Mouse (Mus musculus) adrenal gland, postnatal 36 days (tissue): ENCODE data around the gene Fam166a. TPM values are rescaled to one million over a fixed set of nuclear protein-coding genes. Genes with fewer than 3 reads are reported as not detected.

Experiments used
- DNase-seq, 2 experiments: peaks; one replicate each; pipeline ENCODE4 v3.0.0; 2021; ENCODE audit warnings: mixed read lengths in 1 of 2
- long read RNA-seq, 2 experiments: library from polyadenylated mRNA; stranded (forward); transcript quantifications; one replicate each; pipeline ENCODE4 v2.0.0; 2021; ENCODE audit warnings: borderline sequencing depth in 2 of 2
- total RNA-seq, 2 experiments: library from RNA; stranded (reverse); gene quantifications; 2 replicates each; pipeline ENCODE4 v1.2.3; 2021

Gene Fam166a
- total RNA-seq: not detected
- long read RNA-seq, experiment 1: 0 reads
- long read RNA-seq, experiment 2: 0 reads

DNA sequence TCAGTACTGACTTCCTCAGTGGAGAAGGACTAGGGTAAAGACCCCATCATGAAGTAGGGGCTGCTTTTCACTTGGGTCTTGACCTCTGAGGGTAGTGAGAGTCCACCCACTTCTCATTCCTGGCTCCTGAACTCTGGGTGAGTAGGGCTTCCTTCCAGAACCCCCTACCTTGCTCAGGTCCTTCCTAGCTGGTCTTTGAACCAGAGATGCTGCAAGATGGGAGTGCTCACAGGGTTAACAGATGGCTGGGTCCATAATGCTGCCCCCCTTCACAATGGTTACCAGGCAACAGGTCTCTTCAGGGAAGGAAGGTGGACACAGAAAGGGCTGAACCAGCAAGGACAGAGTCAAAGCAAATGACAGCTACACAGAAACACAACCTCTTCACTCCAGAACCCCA lies at the start of gene Fam166a:
Gene Fam166a (plus strand): TSS at position 301 of the 400 bp plus-strand sequence.
- DNase-seq: no peak

GRCm38 (mm10) chr2:25169778-25170177 lies 48.8 kb upstream of the Fam166a start:
- DNase-seq: no peak

- DNase-seq: no peak
Measured at GRCm38 (mm10) chr2:25170326-25171100, 48.0 kb upstream of the Fam166a start.

DNA sequence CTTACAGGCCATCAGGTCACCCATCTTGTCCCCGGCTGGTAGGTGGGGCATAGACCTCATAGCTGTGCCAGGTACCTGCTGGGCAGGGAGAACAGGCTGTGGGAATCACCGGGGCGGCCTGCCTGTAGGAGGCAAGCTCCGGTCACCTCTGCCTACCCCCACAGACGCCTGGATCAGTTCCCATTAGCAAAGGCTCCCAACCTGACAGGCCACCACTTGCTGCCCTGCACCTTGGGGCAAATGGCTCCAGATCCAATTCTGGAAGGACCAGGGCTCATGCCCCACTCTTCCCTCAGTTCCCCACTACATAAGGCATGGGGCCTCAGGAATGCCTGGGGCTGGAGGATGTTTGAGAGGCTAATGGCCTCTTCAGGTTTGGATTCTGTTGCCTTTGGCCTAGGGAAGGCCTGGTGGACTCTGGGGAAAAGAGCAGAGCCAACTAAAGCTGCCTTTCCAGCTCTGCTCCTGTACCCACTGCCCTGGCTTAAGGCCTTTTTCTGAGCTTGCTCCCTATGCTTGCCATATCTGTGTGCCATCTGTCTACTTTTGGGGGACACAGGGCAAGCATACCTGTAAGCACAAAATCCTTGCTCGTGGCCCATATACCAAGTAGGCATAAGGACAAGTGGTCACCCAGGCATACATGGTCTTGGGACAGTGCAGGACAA lies 47.3 kb upstream of the Fam166a start:
- no peak for DNase-seq

DNA sequence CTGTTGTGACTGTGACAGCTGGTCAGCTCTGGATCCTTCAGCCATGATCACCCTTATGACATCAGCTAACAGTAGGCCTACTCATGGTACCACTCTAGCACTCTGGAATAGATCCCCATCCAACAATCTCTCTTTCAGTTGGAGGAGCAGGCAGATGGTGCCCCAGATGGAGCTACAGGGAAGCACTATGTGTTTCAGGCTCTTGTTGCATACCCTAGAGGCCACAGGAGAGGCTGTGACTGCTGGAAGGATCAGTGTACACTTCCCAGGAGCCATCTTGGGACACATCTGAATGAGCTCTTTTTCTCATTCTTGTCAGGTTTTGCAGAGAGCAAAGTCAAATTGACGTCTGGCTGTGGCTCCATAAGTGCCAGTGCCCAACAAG lies 46.8 kb upstream of the Fam166a start:
- DNase-seq: no peak

DNA sequence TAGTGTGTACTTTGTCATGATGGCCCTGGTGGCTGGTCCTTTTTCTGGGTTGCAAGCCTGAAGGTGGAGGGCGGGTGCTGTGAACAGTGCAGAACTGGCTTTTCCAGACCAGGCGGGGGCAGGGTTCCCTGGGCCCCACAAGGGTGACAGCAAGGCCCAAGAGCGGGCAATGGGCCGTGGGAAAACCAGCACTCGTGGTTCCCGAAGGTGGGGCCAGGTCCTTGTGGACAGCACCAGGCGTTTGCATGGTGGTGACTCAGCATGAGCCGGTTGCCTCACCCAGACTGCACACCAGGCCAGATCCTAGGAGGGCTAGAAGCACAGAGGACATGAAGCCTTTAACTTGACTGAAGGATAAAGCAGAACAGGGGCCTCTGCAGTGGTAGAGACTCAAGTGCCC lies 45.9 kb upstream of the Fam166a start:
- DNase-seq: peak; percentile 45 to 59

DNA sequence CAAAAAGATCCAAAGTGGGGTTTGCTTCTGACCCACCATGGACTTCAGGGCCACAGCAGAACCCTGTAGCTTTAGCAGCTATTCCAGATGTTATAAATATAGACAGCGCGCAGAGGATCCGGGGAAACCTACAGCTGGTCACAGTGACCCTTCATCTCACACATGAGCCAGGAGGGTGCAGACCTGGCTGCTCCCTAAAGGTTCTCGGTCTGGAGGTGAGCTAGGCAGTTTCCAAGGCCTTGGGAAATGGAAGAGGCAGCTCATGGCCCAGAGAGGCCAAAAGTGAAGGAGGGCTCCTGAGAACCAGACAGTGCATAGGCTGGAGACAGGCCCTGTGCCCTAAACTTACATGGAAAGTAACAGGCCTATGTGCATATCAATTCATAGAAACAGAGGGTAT lies 44.7 kb upstream of the Fam166a start:
- no peak for DNase-seq

DNA sequence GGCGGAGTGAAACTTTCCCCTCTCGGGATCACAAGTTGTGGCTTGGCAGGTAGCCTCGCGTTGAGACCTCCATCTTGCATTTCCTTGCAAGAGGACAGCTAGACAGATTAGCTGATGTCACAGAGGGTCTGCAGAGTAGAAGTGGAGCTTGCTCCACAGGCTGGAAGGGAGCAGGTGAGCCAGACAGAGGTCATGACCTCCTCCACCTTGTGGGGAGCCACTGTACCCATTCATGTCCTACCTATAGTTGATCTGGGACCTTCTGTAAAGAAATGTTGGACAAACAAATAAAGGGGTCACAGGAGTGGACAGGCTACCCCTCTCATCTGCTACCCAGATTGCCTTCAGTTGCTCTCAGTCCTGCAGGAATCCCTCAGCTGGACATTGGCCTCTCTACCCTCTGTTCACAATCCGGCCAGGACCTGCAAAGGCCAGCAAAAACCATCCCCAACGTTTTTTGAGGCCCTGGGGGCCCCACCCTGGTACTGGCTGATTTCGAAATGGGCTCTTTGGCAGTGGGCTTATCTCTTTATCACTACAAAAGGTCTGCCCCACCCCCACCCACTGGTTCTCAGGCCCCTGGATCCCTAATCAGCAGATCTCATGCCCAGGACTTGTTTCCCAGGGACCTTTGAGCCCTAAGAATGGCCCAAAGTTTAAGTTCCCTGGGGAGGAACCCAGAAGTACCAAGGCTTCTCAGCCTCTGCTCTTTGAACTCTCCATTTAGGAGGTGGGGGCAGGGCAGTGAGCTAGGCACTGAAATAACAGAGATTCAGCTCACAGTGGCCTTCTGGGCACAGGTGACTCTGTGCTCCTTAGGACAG lies 43.5 kb upstream of the Fam166a start:
- DNase-seq: no peak

DNA sequence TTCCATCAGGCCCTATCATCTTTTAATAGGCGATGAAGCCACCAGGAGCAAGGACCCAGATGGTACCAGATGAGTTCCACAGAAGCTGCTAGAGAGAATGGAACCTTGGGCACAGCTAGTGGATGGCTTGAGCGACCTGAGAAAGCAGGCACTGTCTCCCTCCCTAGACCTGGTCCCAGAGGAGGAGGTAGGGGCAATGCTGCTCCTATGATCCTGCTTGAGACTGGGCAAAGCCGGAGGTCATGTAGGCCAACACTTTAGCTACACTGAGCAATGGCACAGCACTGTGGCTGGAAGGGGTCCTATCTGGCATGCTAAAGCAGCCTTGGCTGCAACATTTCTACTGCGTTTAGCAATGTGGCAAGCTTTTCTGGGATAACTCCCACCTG lies 42.9 kb upstream of the Fam166a start:
- no peak for DNase-seq

- DNase-seq: peak in 1 of 2 experiments; percentile 27
Measured at GRCm38 (mm10) chr2:25176573-25176972, 42.0 kb upstream of the Fam166a start.

GRCm38 (mm10) chr2:25177076-25177475 lies 41.5 kb upstream of the Fam166a start:
- no peak for DNase-seq

GRCm38 (mm10) chr2:25177685-25178084 lies 40.9 kb upstream of the Fam166a start:
- DNase-seq: peak in 1 of 2 experiments; percentile 55

DNA sequence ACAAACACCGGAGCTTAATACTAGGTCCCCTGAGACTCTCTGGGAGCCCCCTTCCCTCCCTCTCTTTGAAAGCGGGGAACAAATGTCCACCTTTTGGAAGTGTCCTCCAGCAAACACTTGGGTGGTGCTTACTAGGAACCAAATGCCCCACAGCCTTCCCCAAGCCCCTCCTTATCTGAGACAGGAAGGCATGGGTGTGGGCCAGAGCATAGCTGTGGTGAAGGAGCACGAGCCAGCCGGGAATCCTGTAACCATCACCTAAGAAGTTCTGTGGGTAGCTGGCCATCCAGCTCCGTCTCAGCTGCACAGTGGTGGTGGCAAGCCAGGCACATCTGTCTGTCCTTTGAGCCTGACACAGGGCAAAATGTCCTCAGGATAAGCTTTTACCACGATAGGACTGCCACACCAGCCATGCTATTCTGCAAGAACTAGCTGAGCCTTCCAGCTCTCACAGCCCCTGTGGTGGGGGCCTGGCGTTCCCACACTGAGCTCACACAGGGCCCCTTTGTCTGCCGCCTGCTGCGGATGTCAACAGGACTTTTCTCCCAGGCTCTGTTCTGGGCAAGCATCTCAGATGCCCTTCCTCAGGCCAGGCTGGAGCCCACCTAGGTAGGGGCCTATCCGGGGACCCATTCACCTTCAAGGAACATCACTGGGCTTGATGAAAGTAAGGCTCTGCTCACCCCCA lies 40.1 kb upstream of the Fam166a start:
- DNase-seq: no peak

DNA sequence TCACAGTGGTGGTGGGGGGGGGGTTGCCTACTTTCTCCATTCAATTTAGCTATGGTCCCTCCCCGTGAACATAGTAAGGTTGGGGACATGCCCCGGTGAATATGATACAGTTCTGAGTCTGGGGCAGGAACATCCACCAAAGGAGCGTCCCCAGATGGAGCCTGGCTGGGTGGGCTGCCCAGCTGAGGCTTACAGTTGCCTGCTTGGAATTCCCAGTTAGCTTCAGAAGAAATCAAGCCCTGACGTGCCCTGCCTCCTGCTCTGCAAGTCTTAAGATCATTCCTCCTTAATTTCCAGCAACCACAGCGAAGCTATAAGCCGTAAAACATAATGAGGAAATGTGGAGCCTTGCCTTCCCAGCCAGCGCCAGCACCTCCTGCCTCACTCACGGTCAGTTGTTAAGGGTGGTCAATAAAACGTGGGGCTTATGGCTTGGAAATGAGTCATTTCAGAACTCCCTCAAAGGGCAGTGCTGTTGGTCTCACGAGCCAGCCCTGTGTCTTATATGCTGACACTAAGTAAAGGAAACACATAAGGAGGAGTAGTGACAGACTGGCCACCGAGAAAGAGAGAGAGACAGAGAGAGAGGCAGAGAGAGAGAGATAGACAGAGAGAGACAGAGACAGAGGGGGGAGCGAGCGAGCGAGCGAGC lies 38.9 kb upstream of the Fam166a start:
- no peak for DNase-seq

DNA sequence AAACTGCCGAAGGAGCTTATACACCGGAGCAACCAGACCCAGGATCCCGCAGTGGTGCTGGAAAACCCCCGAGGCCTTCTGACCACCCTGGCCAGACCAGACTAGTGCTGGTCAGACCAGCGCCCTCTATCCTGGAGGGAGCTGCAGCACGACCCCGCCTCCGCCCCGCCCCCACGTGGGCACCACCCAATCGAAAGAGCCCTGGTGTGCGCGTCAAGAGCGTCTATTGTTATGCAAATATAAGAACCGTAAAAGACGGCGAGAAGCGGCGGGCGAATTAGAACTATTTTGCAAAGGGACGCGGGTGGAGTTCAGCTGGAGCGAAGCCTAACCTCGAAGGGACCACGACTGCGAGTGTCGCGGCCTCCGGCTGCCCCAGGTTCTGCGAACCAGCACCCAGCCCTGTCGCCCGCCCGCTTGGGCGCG lies 38.1 kb upstream of the Fam166a start, which contains the start of gene Nrarp:
Gene Nrarp (plus strand): TSS at position 281 of the 426 bp plus-strand sequence.
- peak; percentile 94 to 96 for DNase-seq

- peak; percentile 31 to 47 for DNase-seq
Measured at GRCm38 (mm10) chr2:25180973-25181890, 37.3 kb upstream of the Fam166a start.

DNA sequence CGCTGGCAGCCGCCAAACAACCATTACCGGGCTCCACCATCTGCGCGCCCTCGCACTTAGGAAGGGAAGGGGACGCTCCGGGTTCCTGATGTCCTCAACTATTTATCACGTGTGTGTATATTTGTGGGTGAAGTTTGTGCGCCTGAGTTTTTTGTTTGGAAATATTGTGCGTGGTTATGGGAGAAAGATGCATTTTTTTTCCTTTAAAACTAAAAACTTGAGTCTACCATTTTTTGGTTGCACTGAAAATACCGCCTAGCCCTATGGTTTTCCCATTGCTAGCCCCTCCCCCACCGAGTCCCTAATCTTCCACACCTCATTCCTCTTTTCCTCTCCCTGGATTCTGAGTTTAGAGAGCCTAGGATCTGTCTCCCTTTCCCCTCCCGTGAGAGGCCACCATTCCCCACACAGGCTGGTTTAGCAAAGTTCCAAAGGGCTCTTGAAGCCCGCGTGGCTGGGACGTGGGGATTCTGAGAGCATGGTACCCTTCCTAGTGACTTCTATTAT lies 36.6 kb upstream of the Fam166a start:
- DNase-seq: no peak

- no peak for DNase-seq
Measured at GRCm38 (mm10) chr2:25182664-25183063, 35.9 kb upstream of the Fam166a start.

DNA sequence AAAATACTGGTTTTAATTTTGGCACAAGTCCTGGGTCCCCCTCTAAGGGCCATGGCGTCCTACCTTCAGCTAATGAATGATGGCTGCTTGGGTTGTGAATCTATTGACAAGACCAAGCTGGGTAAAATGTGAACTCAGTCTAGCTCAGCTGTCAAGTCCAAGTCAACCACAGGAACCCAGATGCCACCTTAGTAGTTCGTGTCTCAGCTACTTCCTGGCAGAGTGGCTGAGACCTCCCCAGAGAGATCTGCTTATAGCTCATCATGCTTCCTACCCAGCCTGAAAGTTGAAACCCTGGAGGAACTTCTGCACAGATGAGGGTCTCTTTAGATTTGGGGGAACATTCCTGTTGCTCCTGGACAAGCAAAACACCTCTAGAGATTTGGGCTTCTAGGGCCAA lies 35.2 kb upstream of the Fam166a start:
- DNase-seq: no peak

- DNase-seq: no peak
Measured at GRCm38 (mm10) chr2:25184496-25184895, 34.0 kb upstream of the Fam166a start.
